Mouse (Mus musculus): ENCODE data around the gene Alyref. TPM values are rescaled to one million over a fixed set of nuclear protein-coding genes. Genes with fewer than 3 reads are reported as not detected.
A peak's percentile ranks its signal among the peaks of the same experiment; 100 is the strongest.
"Not testable (repeated sequence)": the region's sequence is repeated elsewhere in the genome, so short reads cannot be mapped to it uniquely, and the experiment has no call there.

Alyref gene
- polyA plus RNA-seq, 1 experiment from 2014 or later: 480 TPM

DNA sequence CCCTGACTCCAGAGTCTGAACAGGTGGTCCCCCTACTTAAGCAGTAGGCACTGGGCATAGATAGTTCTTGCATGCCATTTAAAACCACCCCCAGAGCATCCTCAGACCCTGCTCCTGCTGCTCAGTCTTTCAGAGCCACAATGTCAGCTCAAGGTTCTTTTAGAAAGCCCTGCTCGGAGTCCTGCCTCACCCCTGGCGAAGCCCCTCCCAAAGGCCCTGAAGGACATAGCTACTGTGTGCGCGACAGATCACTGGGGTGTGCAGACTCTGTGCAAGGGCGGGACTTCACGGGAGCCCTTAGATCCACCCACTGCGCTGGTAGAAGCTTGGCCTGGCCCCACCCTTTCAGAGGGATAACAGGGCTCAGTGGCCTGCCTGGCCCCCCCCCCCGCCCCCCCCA, 11.1 kb upstream of the Alyref start:
- Histone ChIP-seq H3K27me3 (peaks cover 25% of the 10 kb centered on the region), H3K4me2 (replicated peaks) (peak overlapping the region; percentile 67; the same call in 1 of the 2 replicates), H3K4me1 (peaks cover 20% of the 10 kb centered on the region), H3K9ac (peak overlapping the region; percentile 63; the same call in 1 of the 2 replicates), H3K27ac (no peak overlapping the region), H3K9me3 (no peaks in the 10 kb centered on the region), H3K4me3 (no peak overlapping the region), H3K36me3 (peaks cover 79% of the 10 kb centered on the region)
- ATAC-seq (ENCODE audit: low FRiP score, low read depth): no peak
- WGBS: 47% methylated on average over 7 of the region's 8 CpGs

DNA sequence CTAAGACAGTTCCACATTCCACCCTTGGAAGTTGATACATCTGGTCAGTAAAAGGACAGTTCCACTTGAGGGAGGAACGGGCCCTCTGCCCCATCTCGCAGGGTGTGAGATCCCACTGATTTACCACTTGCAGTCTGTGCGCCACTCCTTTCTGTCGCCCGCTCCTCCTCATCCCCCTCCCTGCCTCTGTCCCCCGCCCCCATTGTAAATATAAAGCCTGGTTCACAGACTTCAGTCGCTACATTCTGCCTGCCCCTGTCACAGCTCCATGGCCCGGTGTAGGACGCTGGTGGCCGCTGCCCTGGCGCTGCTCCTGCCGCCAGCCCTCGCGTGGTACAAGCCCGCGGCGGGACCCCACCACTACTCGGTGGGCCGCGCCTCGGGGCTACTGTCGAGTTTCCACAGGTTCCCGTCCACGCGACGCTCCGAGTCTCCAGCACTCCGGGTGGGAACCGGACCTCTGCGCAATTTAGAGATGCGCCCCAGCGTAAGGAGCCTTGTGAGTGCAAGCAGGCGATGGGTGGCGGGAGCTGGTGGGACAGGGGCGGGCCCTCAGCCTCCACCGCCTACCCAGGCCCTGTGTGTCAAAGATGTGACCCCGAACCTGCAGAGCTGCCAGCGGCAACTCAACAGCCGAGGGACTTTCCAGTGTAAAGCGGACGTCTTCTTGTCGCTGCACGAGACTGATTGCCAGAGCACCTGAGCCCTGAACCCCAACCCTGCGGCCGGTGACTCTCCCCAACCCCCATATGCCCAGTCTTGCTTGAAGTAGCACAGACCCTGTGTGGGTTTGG, 10.3 kb upstream of the Alyref start, which contains the start of gene Npb:
TSS of gene Npb (plus strand) at position 237 of the 794 bp plus-strand sequence.
- WGBS: 4% methylated on average over 45 of the region's 45 CpGs

GRCm38 (mm10) chr11:120606764-120607163, 8.6 kb upstream of the Alyref start:
- ATAC-seq (ENCODE audit: low FRiP score, low read depth): no peak
- H3K36me3 ChIP-seq: peaks cover 79% of the 10 kb centered on the region
- WGBS: 83% methylated on average over 4 of the region's 4 CpGs

More for the DNA sequence above, 10.3 kb upstream of the Alyref start, which contains the start of gene Npb:
- H3K9ac ChIP-seq: peak within 1 kb of the TSS; percentile 63
- no peak for ATAC-seq (ENCODE audit: low FRiP score, low read depth)
- no peaks in the 10 kb centered on the region for H3K9me3 ChIP-seq
- no peak within 1 kb of the TSS; the same call in 1 of the 2 replicates for H3K27ac ChIP-seq
- H3K36me3 ChIP-seq: peaks cover 79% of the 10 kb centered on the region
- peak within 1 kb of the TSS; percentile 67 for H3K4me2 ChIP-seq (replicated peaks)
- H3K4me1 ChIP-seq: peaks cover 20% of the 10 kb centered on the region
- peaks cover 25% of the 10 kb centered on the region for H3K27me3 ChIP-seq
- H3K4me3 ChIP-seq: peak within 1 kb of the TSS; percentile 40

DNA sequence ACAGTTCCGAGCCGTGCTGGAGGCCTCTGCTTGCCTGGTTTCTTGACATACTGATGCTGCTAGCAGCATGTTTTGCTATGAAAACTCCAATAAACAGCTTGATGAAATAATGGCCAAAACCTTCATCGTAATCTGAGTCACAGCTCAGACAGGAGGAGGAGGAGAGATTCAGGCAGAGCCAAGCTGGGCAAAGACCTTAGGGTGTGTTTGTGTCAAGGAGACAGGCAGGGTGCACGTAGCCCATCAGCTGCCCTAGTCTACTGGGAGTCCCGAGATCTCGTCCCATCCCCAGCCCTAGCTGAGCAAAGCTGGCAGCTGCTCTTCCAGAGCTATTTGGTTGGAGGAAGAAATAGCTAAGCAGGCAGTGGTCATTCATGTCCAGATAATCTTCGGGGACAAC, 7.5 kb upstream of the Alyref start:
- WGBS: 88% methylated on average over 7 of the region's 7 CpGs
- H3K4me1 ChIP-seq: peaks cover 20% of the 10 kb centered on the region
- H3K36me3 ChIP-seq: peaks cover 78% of the 10 kb centered on the region
- no peak overlapping the region for H3K4me3 ChIP-seq
- no peak for ATAC-seq (ENCODE audit: low FRiP score, low read depth)
- H3K9me3 ChIP-seq: no peaks in the 10 kb centered on the region
- no peak overlapping the region for H3K9ac ChIP-seq
- H3K4me2 ChIP-seq (replicated peaks): no peak overlapping the region
- peaks cover 25% of the 10 kb centered on the region for H3K27me3 ChIP-seq
- H3K27ac ChIP-seq: no peak overlapping the region

More at GRCm38 (mm10) chr11:120606764-120607163, 8.6 kb upstream of the Alyref start:
- peaks cover 25% of the 10 kb centered on the region for H3K27me3 ChIP-seq
- no peak overlapping the region for H3K9ac ChIP-seq
- H3K4me2 ChIP-seq (replicated peaks): no peak overlapping the region
- H3K4me3 ChIP-seq: no peak overlapping the region
- no peaks in the 10 kb centered on the region for H3K9me3 ChIP-seq
- H3K4me1 ChIP-seq: peaks cover 20% of the 10 kb centered on the region
- H3K27ac ChIP-seq: no peak overlapping the region; the same call in 1 of the 2 replicates

- Histone ChIP-seq H3K9ac (no peak overlapping the region), H3K9me3 (no peaks in the 10 kb centered on the region), H3K27me3 (peaks cover 12% of the 10 kb centered on the region), H3K36me3 (peaks cover 74% of the 10 kb centered on the region), H3K4me2 (replicated peaks) (no peak overlapping the region), H3K4me1 (peaks cover 26% of the 10 kb centered on the region), H3K4me3 (no peak overlapping the region), H3K27ac (no peak overlapping the region)
- 84% methylated on average over 2 of the region's 2 CpGs for WGBS
- no peak for ATAC-seq (ENCODE audit: low FRiP score, low read depth)
Measured at GRCm38 (mm10) chr11:120603545-120603944, 5.4 kb upstream of the Alyref start.

- Histone ChIP-seq H3K4me3 (no peak overlapping the region), H3K4me1 (peaks cover 28% of the 10 kb centered on the region), H3K27me3 (no peaks in the 10 kb centered on the region), H3K27ac (no peak overlapping the region), H3K9me3 (no peaks in the 10 kb centered on the region), H3K4me2 (replicated peaks) (no peak overlapping the region), H3K9ac (no peak overlapping the region), H3K36me3 (peaks cover 71% of the 10 kb centered on the region)
- ATAC-seq (ENCODE audit: low FRiP score, low read depth): no peak
- 94% methylated on average over 3 of the region's 3 CpGs for WGBS
Measured at GRCm38 (mm10) chr11:120600716-120601115, 2.6 kb upstream of the Alyref start.

DNA sequence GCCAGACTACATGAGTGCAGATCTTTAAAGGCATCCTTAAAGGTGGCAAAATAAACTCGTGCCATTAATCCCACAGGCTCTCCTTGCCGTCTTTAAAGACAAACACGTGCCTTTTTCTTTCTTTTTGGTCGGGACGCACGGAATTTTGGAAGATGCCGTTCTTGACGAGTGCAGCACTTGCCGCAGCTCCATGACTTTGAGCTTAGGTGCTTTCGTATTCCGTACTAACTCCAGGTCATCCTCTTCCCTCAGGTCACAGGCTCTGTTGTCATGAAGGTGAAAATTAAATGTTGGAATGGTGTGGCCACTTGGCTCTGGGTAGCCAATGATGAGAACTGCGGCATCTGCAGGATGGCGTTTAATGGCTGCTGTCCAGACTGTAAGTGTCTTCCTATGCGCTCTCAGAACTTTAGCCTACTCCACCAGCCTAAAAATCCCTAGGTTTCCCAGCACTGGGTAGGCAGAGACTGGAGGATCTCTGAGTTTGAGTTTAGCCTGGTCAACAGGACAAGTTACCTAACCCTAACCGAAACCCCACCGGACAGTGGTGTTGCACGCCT, 905 bp upstream of the Alyref start:
- no peaks in the 10 kb centered on the region for H3K27me3 ChIP-seq
- peak overlapping the region; percentile 76 for H3K9ac ChIP-seq
- no peaks in the 10 kb centered on the region for H3K9me3 ChIP-seq
- H3K4me2 ChIP-seq (replicated peaks): peak overlapping the region; percentile 93
- peak overlapping the region; percentile 87; the same call in 1 of the 2 replicates for H3K27ac ChIP-seq
- 42% methylated on average over 17 of the region's 17 CpGs for WGBS
- peaks cover 70% of the 10 kb centered on the region for H3K36me3 ChIP-seq
- H3K4me3 ChIP-seq: peak overlapping the region; percentile 92
- peaks cover 28% of the 10 kb centered on the region for H3K4me1 ChIP-seq
- no peak for ATAC-seq (ENCODE audit: low FRiP score, low read depth)

GRCm38 (mm10) chr11:120597240-120598235, 627 bp downstream of the Alyref start:
- H3K9me3 ChIP-seq: no peaks in the 10 kb centered on the region
- H3K9ac ChIP-seq: peak overlapping the region; percentile 99
- H3K4me1 ChIP-seq: peaks cover 28% of the 10 kb centered on the region
- H3K36me3 ChIP-seq: peaks cover 70% of the 10 kb centered on the region
- H3K27me3 ChIP-seq: no peaks in the 10 kb centered on the region
- peak overlapping the region; percentile 92 for H3K4me3 ChIP-seq
- ATAC-seq (ENCODE audit: low FRiP score, low read depth): peak; percentile 49
- H3K4me2 ChIP-seq (replicated peaks): peak overlapping the region; percentile 93
- peak overlapping the region; percentile 93 for H3K27ac ChIP-seq
- 4% methylated on average over 90 of the region's 99 CpGs for WGBS

- Histone ChIP-seq H3K9ac (no peak overlapping the region), H3K27ac (no peak overlapping the region), H3K4me2 (replicated peaks) (no peak overlapping the region), H3K9me3 (peaks cover 6% of the 10 kb centered on the region; the same call in 1 of the 2 replicates), H3K27me3 (no peaks in the 10 kb centered on the region), H3K36me3 (peaks cover 95% of the 10 kb centered on the region), H3K4me1 (no peaks in the 10 kb centered on the region), H3K4me3 (no peak overlapping the region)
- 95% methylated on average over 6 of the region's 6 CpGs for WGBS
- no peak for ATAC-seq (ENCODE audit: low FRiP score, low read depth)
Measured at GRCm38 (mm10) chr11:120588531-120588930, 9.6 kb downstream of the Alyref start.

- H3K4me2 ChIP-seq (replicated peaks): no peak overlapping the region
- WGBS: 93% methylated on average over 1 of the region's 1 CpGs
- no peak overlapping the region for H3K4me3 ChIP-seq
- no peak overlapping the region for H3K27ac ChIP-seq
- H3K9ac ChIP-seq: no peak overlapping the region
- H3K27me3 ChIP-seq: no peaks in the 10 kb centered on the region
- H3K4me1 ChIP-seq: peaks cover 24% of the 10 kb centered on the region
- H3K9me3 ChIP-seq: peaks cover 6% of the 10 kb centered on the region; the same call in 1 of the 2 replicates
- peaks cover 62% of the 10 kb centered on the region for H3K36me3 ChIP-seq
- no peak for ATAC-seq (ENCODE audit: low FRiP score, low read depth)
Measured at GRCm38 (mm10) chr11:120583937-120584336, 14.2 kb downstream of the Alyref start.

- H3K4me3 ChIP-seq; H3K9me3 ChIP-seq; H3K9ac ChIP-seq; H3K4me2 ChIP-seq (replicated peaks); ATAC-seq (ENCODE audit: low FRiP score, low read depth); H3K27me3 ChIP-seq; H3K27ac ChIP-seq: not testable (repeated sequence)
- 87% methylated on average over 2 of the region's 2 CpGs for WGBS
- Histone ChIP-seq H3K36me3 (peaks cover 62% of the 10 kb centered on the region), H3K4me1 (peaks cover 24% of the 10 kb centered on the region)
Measured at GRCm38 (mm10) chr11:120582982-120583293, 15.2 kb downstream of the Alyref start.

All from limb, embryonic 13.5 days (tissue).